Mouse (Mus musculus): Measurements from ENCODE around the gene Olfr690.

- TF ChIP-seq USF1 (IDR thresholded peaks at IDR 0.05; ENCODE audit: low read depth) (no peak), CTCF (IDR thresholded peaks at IDR 0.05; ENCODE audit: control insufficient read depth, insufficient read depth, insufficient read length) (no peak), MYOD1 (IDR thresholded peaks at IDR 0.05; ENCODE audit: control insufficient read depth, insufficient read length, low read depth) (no peak), MAX (IDR thresholded peaks at IDR 0.05) (no peak)
Measured at GRCm38 (mm10) chr7:105361713-105362112, 27.8 kb upstream of the Olfr690 start.
